Mouse (Mus musculus): ENCODE results near the gene Olfr566. TPM values are rescaled to one million over a fixed set of nuclear protein-coding genes. Genes with fewer than 3 reads are reported as not detected.

Olfr566 gene
- polyA plus RNA-seq (2014; fragmentation: Nextera tagmentation; extraction: Ambion mirVana) = not detected in 2 replicates

GRCm38 (mm10) chr7:102858665-102859064 lies at the start of gene Olfr566:
Gene Olfr566 (minus strand): TSS chr7:102858765.
- no peak within 1 kb of the TSS for H3K27ac ChIP-seq (ENCODE audit: low read depth, low read length)
- H3K9me3 ChIP-seq (ENCODE audit: control insufficient read depth, low read length) = no peaks in the 10 kb centered on the region
- no peak within 1 kb of the TSS for H3K9ac ChIP-seq (ENCODE audit: low read depth, low read length)
- no peaks in the 10 kb centered on the region for H3K4me1 ChIP-seq (ENCODE audit: control insufficient read depth, insufficient read depth, low read length)
- no peak for ATAC-seq (ENCODE audit: low FRiP score, low TSS enrichment)
- H3K4me3 ChIP-seq (ENCODE audit: low read length) = no peak within 1 kb of the TSS
- no peaks in the 10 kb centered on the region for H3K27me3 ChIP-seq (ENCODE audit: control insufficient read depth, insufficient read depth, low read length)
- H3K4me2 ChIP-seq (replicated peaks; ENCODE audit: low read depth, low read length) = no peak within 1 kb of the TSS
- WGBS = 87% methylated on average over 1 of the region's 1 CpGs
- H3K36me3 ChIP-seq (ENCODE audit: control insufficient read depth, insufficient read depth, low read length) = no peaks in the 10 kb centered on the region

GRCm38 (mm10) chr7:102890782-102891181 lies 32.2 kb upstream of the Olfr566 start, which contains the start of gene Olfr569:
Gene Olfr569 (minus strand): TSS chr7:102890882.
- 64% methylated on average over 3 of the region's 3 CpGs for WGBS
- ATAC-seq (ENCODE audit: low FRiP score, low TSS enrichment) = no peak
- no peak within 1 kb of the TSS for H3K4me2 ChIP-seq (replicated peaks; ENCODE audit: low read depth, low read length)
- H3K4me3 ChIP-seq (ENCODE audit: low read length) = no peak within 1 kb of the TSS
- H3K9ac ChIP-seq (ENCODE audit: low read depth, low read length) = no peak within 1 kb of the TSS
- no peaks in the 10 kb centered on the region for H3K4me1 ChIP-seq (ENCODE audit: control insufficient read depth, insufficient read depth, low read length)
- no peak within 1 kb of the TSS for H3K27ac ChIP-seq (ENCODE audit: low read depth, low read length)
- no peaks in the 10 kb centered on the region for H3K9me3 ChIP-seq (ENCODE audit: control insufficient read depth, low read length)
- no peaks in the 10 kb centered on the region for H3K27me3 ChIP-seq (ENCODE audit: control insufficient read depth, insufficient read depth, low read length)
- no peaks in the 10 kb centered on the region for H3K36me3 ChIP-seq (ENCODE audit: control insufficient read depth, insufficient read depth, low read length)

GRCm38 (mm10) chr7:102876822-102877221 lies 18.3 kb upstream of the Olfr566 start, which contains the start of gene Olfr568:
Gene Olfr568 (plus strand): TSS chr7:102877122.
- no peak within 1 kb of the TSS for H3K4me3 ChIP-seq (ENCODE audit: low read length)
- H3K27ac ChIP-seq (ENCODE audit: low read depth, low read length) = no peak within 1 kb of the TSS
- H3K9ac ChIP-seq (ENCODE audit: low read depth, low read length) = no peak within 1 kb of the TSS
- H3K4me1 ChIP-seq (ENCODE audit: control insufficient read depth, insufficient read depth, low read length) = no peaks in the 10 kb centered on the region
- H3K27me3 ChIP-seq (ENCODE audit: control insufficient read depth, insufficient read depth, low read length) = no peaks in the 10 kb centered on the region
- H3K9me3 ChIP-seq (ENCODE audit: control insufficient read depth, low read length) = no peaks in the 10 kb centered on the region
- no peak within 1 kb of the TSS for H3K4me2 ChIP-seq (replicated peaks; ENCODE audit: low read depth, low read length)
- ATAC-seq (ENCODE audit: low FRiP score, low TSS enrichment) = no peak
- no peaks in the 10 kb centered on the region for H3K36me3 ChIP-seq (ENCODE audit: control insufficient read depth, insufficient read depth, low read length)

GRCm38 (mm10) chr7:102855807-102856206 lies 2.8 kb downstream of the Olfr566 start:
- no peak overlapping the region for H3K9ac ChIP-seq (ENCODE audit: low read depth, low read length)
- no peak overlapping the region for H3K27ac ChIP-seq (ENCODE audit: low read depth, low read length)
- H3K27me3 ChIP-seq (ENCODE audit: control insufficient read depth, insufficient read depth, low read length) = no peaks in the 10 kb centered on the region
- H3K9me3 ChIP-seq (ENCODE audit: control insufficient read depth, low read length) = no peaks in the 10 kb centered on the region
- no peak for ATAC-seq (ENCODE audit: low FRiP score, low TSS enrichment)
- no peaks in the 10 kb centered on the region for H3K4me1 ChIP-seq (ENCODE audit: control insufficient read depth, insufficient read depth, low read length)
- H3K36me3 ChIP-seq (ENCODE audit: control insufficient read depth, insufficient read depth, low read length) = no peaks in the 10 kb centered on the region
- no peak overlapping the region for H3K4me2 ChIP-seq (replicated peaks; ENCODE audit: low read depth, low read length)
- no peak overlapping the region for H3K4me3 ChIP-seq (ENCODE audit: low read length)

Other genes starting within 250 kb of the Olfr566 start
- gene Olfr553, start 240.5 kb downstream of the Olfr566 start, polyA plus RNA-seq (2014; fragmentation: Nextera tagmentation; extraction: Ambion mirVana) = not detected in 2 replicates
- gene Olfr554, start 220.3 kb downstream of the Olfr566 start, polyA plus RNA-seq (2014; fragmentation: Nextera tagmentation; extraction: Ambion mirVana) = not detected in 2 replicates
- not detected in 2 replicates for gene Olfr555, start 199.9 kb downstream of the Olfr566 start, polyA plus RNA-seq (2014; fragmentation: Nextera tagmentation; extraction: Ambion mirVana)
- not detected in 2 replicates for gene Olfr556, start 193.9 kb downstream of the Olfr566 start, polyA plus RNA-seq (2014; fragmentation: Nextera tagmentation; extraction: Ambion mirVana)
- gene Trim68, start 171.4 kb downstream of the Olfr566 start, polyA plus RNA-seq (2014; fragmentation: Nextera tagmentation; extraction: Ambion mirVana) = 10.4 and 15.4 TPM in 2 replicates
- gene Olfr557, start 162.9 kb downstream of the Olfr566 start, polyA plus RNA-seq (2014; fragmentation: Nextera tagmentation; extraction: Ambion mirVana) = not detected in 2 replicates
- gene Olfr558, start 156.6 kb downstream of the Olfr566 start, polyA plus RNA-seq (2014; fragmentation: Nextera tagmentation; extraction: Ambion mirVana) = 0.20 and 0.36 TPM in 2 replicates
- gene Olfr33, start 139.7 kb downstream of the Olfr566 start, polyA plus RNA-seq (2014; fragmentation: Nextera tagmentation; extraction: Ambion mirVana) = not detected in 2 replicates
- gene Olfr559, start 131.3 kb downstream of the Olfr566 start, polyA plus RNA-seq (2014; fragmentation: Nextera tagmentation; extraction: Ambion mirVana) = not detected in 2 replicates
- gene Olfr560, start 99.4 kb downstream of the Olfr566 start, polyA plus RNA-seq (2014; fragmentation: Nextera tagmentation; extraction: Ambion mirVana) = not detected in 2 replicates
- gene Olfr78, start 99.3 kb downstream of the Olfr566 start, polyA plus RNA-seq (2014; fragmentation: Nextera tagmentation; extraction: Ambion mirVana) = 0.22 and 0.27 TPM in 2 replicates
- not detected in 2 replicates for gene Olfr561, start 87.5 kb downstream of the Olfr566 start, polyA plus RNA-seq (2014; fragmentation: Nextera tagmentation; extraction: Ambion mirVana)
- gene Olfr564, start 55.3 kb downstream of the Olfr566 start, polyA plus RNA-seq (2014; fragmentation: Nextera tagmentation; extraction: Ambion mirVana) = not detected in 2 replicates
- gene Olfr568, start 18.4 kb upstream of the Olfr566 start, polyA plus RNA-seq (2014; fragmentation: Nextera tagmentation; extraction: Ambion mirVana) = not detected in 2 replicates
- not detected in 2 replicates for gene Olfr569, start 32.1 kb upstream of the Olfr566 start, polyA plus RNA-seq (2014; fragmentation: Nextera tagmentation; extraction: Ambion mirVana)
- gene Olfr570, start 35.8 kb upstream of the Olfr566 start, polyA plus RNA-seq (2014; fragmentation: Nextera tagmentation; extraction: Ambion mirVana) = not detected in 2 replicates
- not detected in 2 replicates for gene Olfr571, start 58.8 kb upstream of the Olfr566 start, polyA plus RNA-seq (2014; fragmentation: Nextera tagmentation; extraction: Ambion mirVana)
- not detected in 2 replicates for gene Olfr572, start 65.6 kb upstream of the Olfr566 start, polyA plus RNA-seq (2014; fragmentation: Nextera tagmentation; extraction: Ambion mirVana)
- gene Olfr573-ps1, start 83.8 kb upstream of the Olfr566 start, polyA plus RNA-seq (2014; fragmentation: Nextera tagmentation; extraction: Ambion mirVana) = not detected in 2 replicates
- not detected in 2 replicates for gene Olfr574, start 89.7 kb upstream of the Olfr566 start, polyA plus RNA-seq (2014; fragmentation: Nextera tagmentation; extraction: Ambion mirVana)
- gene Olfr575, start 100.0 kb upstream of the Olfr566 start, polyA plus RNA-seq (2014; fragmentation: Nextera tagmentation; extraction: Ambion mirVana) = not detected in 2 replicates
- gene Olfr576, start 103.9 kb upstream of the Olfr566 start, polyA plus RNA-seq (2014; fragmentation: Nextera tagmentation; extraction: Ambion mirVana) = not detected in 2 replicates
- gene Olfr577, start 117.2 kb upstream of the Olfr566 start, polyA plus RNA-seq (2014; fragmentation: Nextera tagmentation; extraction: Ambion mirVana) = not detected in 2 replicates
- gene Olfr578, start 130.6 kb upstream of the Olfr566 start, polyA plus RNA-seq (2014; fragmentation: Nextera tagmentation; extraction: Ambion mirVana) = not detected in 2 replicates
- gene Olfr582, start 179.3 kb upstream of the Olfr566 start, polyA plus RNA-seq (2014; fragmentation: Nextera tagmentation; extraction: Ambion mirVana) = not detected in 2 replicates
- gene Olfr583, start 192.5 kb upstream of the Olfr566 start, polyA plus RNA-seq (2014; fragmentation: Nextera tagmentation; extraction: Ambion mirVana) = not detected in 2 replicates
- gene Olfr584, start 223.1 kb upstream of the Olfr566 start, polyA plus RNA-seq (2014; fragmentation: Nextera tagmentation; extraction: Ambion mirVana) = not detected in 2 replicates
- not detected in 2 replicates for gene Olfr585, start 239.0 kb upstream of the Olfr566 start, polyA plus RNA-seq (2014; fragmentation: Nextera tagmentation; extraction: Ambion mirVana)